Mouse (Mus musculus) kidney, adult 9 months (tissue): Measurements from ENCODE around the gene Tfap4.
"Not testable (repeated sequence)": the region's sequence is repeated elsewhere in the genome, so short reads cannot be mapped to it uniquely, and the experiment has no call there.

ENCODE experiments used
- DNase-seq: peaks from one replicate; pipeline ENCODE4 v3.0.0; 2022

Tfap4 gene

DNA sequence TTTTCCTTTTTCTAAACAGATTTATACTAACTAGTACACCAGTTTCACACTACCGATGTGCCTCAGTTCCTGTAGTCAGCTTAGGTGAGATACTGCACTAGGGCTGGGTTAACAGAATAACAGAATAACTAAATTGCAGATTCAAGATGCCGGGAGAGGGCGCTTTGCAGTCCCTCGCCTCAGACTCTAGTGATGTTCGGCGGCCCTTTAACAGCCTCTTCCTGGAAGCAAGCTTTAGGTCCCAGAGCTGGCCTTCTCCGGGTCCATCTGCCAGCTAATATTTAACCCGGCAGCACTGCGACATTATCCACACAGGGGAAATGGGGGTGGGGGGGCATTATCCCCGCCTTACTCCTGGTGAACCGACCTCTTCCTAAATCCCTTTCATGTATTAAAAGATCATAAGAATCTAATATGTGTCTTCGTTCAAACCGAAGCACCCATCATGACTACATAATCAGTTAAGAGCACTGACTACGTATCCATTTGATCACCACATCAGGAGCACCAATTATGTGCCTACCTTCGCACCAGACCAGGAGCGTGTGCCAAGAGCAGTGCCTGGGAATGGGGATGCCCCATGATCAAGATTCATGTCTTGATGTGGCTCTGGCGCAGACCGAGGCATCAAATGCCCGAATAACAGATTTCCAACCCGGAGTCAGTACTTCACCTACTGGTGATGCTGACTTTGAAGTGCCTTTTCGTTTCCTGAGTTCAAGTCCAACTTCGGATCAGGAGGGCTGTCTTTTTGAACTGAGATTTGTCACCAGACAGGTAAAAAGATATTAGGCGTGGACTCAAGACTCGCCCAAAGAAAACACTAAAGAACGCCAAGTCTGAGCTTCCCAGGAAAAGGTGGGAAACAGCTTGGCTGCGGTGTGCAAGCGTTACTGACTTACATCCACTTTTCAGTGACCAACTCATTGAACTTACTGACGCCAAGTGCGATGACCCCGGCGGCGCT lies 33.5 kb upstream of the Tfap4 start:
- DNase-seq: peak; percentile 89

DNA sequence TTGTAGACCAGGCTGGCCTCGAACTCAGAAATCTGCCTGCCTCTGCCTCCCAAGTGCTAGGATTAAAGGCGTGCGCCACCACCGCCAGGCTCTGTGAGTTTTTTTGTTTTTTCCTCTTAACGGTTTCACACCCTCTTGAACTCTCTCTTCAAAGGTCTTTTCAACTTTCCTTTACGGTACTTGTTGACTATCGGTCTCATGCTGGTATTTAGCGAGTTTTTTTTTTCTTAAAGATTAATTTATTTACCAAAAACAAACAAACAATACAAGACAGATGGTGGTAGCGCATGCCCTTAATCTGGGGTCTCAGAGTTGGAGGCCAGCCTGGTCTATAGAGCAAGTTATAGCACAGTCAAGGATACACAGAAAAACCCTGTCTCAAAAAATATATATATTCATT lies 30.6 kb upstream of the Tfap4 start:
- no peak for DNase-seq

DNA sequence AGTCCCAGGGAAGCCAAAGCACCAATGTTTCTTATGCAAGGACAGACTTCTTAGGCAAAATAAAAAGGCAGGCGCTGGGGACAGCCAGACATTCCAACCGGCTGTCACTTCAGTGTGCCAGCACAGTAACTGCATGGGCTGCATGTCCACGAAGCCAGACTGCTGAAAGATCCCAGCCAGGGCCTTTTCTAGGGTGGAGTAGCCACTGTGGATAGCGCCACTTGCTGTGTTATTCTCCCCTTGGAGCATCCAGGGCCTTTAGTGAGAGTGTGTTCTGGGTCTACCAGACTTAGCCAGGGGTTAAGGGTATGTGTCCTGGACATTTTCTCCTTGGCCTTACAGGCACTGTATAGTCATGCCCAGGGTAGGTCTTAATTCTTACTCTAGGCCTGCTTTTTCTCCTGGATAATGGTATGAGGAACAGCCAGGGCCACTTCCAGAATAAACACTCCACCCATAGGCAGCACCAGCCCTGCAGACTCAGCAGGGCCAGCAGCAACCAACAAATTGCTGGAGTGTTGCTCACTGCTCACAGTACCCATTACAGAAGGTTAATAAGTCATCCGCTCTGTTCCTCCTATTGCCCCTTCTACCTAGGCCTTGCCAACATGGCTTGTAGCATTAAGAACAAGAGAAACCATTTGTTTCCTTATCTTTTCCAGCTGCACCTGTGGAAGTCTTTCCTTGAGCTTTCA lies 28.0 kb upstream of the Tfap4 start:
- DNase-seq: peak; percentile 87

DNA sequence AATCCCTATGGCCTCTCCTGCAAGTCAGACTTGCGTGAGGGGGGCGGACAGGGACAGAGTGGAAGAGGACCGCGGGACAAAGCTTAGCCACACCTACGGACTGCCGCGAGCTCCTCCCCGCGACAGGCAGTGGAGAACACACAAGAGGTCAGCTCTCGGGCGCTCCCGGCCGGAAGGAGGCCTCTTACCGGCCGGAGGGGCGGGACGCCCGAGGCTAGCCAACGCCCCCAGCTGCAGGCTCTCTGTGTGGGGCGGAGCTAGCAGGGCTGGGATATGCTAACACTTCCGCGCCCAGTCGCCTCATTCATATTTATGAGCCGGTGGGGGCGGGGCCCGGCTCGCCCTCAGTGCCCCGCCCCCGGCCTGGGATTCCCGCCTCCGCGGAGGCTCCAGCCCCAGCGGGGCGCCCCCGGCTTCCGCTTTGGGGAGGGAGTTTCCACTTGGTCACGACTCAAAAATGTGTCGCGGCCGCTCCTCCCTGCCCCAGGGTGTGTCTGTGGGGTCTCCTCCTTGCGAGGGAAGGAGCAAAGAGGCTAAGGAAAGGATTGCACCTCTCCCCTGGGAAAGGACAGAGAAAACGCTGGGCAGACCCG lies 27.0 kb upstream of the Tfap4 start:
- peak; percentile 99 for DNase-seq

DNA sequence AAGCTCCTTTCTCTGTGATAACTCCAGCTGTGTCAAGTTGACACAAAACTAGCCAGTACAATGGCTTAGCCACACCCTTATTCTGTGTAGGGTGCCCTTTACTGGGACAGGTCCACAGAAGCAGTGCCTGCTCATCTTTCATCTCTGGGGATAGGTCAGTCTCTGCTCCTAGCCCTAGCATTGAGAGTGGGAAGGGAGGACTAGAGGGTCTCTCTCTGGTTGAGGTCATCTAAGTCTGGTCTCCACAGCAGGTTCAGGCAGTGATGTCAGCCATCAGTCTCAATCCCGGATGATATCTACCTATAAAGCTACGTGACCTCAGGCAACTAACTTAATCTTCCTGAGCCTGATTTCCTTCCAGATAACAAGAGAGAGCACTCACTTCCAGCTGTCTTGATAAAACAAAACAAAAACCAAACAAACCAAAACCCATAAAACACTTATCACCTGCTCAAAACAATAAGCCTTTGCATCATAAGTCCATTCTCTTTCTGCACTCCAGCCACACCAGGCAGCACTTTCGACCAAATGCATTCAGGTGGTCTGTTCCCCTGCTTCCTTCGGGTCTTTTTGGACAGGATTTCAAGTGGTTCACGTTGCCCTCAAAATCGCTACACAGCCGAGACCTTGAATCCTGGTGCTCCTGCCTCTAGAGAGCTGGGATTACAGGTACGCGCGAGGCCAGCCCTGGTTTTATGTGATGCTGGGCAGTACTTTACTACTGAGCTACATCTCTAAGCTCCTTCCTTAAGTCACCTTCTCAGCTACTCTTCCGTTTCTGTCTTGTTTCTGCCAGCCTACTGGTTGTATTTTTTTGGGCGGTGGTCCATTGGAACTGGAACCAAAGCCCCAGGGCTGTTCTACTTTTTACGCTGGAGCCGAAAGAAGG lies 26.2 kb upstream of the Tfap4 start:
- DNase-seq: no peak

DNA sequence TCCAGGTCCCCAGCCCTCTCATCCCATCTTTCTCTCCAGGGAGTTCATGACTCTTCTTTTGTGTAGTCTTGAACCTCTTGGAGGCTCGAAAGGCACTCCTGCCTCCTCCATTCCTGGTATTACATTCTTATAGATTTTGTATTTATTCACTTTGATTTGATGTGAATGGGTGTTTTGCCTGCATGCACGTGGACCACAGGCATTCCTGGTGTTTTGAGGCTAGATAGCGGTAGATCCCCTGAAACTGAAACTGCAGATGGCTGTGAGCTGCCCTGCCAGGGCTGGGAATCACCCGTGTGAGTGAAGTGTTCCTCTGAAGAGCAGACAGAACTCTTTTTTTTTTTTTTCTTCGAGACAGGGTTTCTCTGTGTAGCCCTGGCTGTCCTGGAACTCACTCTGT lies 24.8 kb upstream of the Tfap4 start:
- DNase-seq: no peak

DNA sequence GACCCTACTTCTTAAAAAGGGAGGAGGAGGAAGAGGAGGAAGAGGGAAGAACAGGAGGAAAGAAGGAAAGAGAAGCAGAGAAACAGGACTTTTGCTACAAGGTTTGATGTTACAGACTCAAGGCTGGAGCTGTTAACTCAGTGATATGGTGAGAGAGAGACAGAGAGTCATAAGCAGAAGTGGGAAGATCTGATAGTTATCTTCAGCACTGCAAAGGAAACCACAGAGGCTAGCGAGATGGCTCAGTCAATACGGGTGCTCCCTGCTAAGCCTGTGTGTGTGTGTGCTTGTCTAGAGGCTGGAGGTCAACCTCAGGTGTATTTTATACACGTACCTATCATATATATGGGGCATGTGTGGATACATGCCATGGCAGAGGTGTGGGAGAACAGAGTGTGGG lies 24.2 kb upstream of the Tfap4 start:
- no peak for DNase-seq

DNA sequence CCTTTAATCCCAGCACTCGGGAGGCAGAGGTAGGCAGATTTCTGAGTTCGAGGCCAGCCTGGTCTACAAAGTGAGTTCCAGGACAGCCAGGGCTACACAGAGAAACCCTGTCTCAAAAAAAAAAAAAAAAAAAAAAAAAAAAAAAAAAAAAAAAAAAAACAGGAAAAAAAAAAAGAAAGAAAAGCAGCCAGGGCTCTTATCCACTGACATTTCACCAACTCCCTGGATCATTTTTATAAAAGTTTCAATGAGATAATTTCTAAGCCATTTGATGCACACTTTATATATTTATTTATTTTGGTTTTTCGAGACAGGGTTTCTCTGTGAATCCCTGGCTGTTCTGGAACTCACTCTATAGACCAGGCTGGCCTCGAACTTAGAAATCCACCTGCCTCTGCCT lies 21.5 kb upstream of the Tfap4 start:
- not testable (repeated sequence) for DNase-seq

DNA sequence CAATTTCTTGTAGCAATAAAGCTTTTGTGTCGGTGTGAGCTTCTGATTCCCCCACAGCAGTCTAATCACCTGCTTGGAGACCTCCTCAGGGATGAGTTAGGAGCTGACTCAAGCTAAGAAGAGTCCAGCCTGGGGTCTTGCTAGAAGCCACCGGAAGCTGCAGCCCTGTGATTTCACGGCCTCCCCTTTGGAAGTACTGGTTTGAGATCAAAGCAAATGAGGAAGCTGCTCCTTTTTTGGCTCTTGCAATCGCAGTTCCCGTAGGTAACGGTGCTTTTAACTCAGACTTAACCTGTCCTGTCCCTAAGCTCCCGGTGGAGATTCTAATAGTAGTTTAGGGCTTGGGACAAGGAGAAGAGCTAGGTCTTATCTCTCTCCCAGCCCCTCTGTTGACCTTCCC lies 19.0 kb upstream of the Tfap4 start:
- DNase-seq: no peak

DNA sequence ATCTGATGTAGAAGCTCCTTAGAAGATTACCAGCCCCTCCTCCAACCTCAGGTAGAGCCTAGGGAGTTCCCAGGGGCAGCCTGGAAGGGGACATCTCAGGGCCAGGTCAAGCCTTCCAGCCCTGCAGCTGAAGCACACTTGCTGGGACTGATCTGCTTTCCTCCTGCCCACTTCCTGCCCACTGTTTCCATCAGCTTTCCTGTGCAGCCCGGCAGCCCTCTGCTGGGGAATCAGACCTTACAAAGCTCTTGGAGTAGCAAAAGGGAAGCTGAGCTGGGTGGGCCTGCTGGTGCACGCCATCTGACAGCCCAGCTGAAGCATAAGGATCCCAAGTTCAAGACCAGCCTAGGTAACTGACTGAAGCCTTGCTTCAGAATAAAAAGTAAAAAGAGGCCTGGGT lies 17.2 kb upstream of the Tfap4 start:
- DNase-seq: no peak

DNA sequence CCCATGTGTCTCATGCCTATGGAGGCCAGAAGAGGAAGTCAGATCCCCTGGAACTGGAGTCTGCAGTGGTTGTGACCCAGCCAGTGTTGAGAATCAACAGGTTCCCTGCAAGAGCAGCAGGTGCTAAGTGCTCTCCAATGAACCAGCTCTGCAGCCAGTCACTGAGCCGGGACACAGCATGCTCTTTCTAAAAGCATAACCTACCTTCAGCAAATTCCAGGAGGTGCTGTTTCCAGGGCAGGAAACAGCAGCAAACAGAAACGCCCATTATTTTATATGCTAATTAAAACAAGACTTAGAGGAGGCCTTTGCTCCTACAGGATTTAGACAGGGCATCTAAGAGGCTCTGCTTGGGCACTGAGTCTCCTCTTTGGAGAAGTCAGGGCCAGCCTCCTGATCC lies 16.4 kb upstream of the Tfap4 start:
- no peak for DNase-seq

DNA sequence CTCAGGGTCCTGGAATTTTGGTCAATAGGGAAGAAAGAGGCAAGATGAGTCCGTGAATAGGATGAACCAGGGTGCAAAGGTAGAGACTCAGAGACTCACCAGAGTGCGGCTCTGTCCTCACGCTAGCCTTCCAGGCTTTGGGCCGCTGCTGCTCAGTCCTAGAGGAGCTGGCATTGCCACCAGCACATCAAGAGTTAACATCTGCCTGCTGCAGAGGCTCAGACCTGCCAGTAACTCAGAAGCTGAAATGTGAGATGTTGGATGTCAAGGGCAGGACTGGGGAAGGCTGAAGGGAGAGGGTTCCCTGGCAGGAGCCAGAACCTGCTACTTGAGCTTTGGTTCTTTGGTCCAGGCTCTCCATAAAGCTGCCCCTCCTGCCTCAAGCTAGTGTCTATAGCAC lies 11.1 kb upstream of the Tfap4 start:
- DNase-seq: no peak

DNA sequence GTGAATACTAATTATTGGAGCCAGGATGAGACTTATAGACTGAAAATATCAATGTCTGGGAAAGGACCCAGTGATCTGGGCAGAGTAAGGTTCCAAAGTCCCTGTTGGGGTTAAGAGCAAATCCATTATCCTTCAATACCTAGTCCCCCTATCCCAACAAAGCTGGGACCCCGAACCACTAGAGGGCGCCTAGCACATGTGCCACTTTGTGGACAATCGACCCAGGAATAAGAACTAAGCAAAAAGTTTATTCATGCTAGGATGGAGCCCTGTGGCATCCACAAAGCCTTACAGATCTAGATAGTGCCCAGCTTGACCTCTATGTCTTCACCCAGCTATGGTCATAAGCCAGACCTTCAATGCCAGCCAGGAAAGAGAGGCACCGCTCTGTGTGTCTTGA lies 8.3 kb upstream of the Tfap4 start:
- DNase-seq: peak; percentile 89

DNA sequence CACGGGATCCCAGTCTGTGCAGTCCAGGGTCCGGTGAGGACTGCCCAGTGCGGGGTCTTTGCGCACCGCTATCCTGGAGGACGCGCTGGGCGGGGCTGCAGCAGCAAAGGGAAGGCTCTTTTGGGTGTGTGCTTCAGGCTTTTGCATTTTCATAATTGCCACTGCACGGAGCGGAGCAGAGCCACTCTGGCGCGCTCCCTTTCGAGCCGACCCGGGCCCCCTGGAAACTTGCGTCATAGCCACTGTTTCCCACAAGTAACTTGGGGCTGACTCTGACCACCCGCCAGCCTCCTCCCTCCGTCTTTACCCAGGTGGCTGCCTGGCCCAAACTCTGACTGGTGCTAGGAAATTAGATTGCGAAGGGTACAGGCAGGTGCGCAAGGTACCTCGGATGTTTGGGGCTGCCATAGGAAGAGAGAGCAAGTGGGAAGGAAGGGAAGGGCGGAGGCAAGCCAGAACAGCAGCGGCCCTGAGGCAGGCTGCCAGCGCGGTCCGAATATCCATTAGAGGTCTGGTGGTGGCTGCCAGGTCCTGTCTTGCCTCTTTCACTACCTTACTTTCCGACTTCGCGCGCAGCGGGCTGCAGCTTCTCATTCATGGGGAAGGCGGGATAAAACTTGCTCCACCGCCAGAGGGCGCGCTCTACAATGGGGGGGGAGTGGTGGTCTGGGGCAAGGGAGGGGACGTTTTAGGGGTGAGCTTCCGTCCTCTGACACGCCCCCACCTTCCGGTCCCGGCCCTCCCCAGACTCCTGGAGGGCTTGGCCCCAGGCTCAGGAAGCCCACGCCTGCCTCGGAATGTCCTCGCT lies 695 bp upstream of the Tfap4 start:
- peak; percentile 81 for DNase-seq

DNA sequence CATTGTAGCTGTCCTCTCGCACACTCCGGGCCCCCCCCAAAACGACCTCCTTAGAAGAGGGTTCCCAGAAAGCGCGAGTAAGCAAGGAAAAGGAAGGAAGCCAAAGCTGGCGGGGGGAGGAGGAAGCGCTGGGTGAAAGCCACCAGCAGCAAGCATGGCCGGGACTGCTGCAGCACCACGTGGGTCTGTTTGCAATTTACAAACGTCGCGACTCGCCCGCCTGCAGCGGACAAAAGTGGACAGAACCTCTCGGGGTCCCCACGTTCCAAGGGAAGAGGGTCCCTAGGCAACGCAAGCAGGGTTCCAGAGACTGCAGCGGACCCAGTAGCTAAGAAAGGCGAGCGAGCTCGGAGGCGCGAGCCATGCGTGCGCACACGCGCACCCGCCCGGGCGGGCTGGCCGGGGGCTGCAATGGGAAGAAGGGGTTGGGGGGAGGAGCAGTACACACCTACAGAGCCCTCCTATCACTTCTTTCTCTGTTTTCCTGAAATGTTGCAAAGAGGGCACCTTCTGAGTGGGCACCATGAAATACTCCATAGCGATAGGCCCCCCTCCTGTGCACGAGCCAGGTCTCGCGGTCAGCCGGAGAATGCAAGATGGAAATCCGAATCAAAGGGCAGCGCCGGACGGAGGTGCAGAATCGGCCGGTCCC lies 548 bp downstream of the Tfap4 start:
- DNase-seq: peak; percentile 76

DNA sequence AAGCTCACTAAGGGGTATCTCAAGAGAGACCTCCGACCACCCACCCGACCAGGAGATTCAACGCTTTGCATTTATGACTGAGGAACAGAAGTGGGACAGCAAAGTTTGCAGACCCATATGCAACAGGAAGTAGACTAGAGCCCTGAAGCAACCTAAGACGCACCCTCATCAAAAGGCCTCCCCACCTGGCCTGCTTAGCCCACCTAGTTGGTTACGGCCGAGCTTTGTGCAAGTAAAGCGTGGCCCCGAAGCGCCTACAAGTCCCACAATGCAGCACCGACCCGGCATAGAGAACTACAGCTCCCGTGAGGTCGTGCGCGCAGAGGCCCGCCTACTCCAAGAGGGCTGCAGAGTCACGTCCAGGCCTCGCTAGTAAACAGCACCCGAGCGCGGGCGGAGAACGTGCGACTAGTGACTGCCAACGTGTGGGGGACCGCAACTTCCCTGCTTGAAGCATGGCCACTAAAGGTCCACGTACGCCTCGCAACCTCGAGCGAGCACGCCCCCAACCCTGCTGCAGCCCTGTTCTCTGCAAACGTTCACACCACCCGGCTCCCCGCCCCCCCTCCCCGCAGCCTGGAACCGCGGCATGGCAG lies 1.2 kb downstream of the Tfap4 start:
- DNase-seq: peak; percentile 95

DNA sequence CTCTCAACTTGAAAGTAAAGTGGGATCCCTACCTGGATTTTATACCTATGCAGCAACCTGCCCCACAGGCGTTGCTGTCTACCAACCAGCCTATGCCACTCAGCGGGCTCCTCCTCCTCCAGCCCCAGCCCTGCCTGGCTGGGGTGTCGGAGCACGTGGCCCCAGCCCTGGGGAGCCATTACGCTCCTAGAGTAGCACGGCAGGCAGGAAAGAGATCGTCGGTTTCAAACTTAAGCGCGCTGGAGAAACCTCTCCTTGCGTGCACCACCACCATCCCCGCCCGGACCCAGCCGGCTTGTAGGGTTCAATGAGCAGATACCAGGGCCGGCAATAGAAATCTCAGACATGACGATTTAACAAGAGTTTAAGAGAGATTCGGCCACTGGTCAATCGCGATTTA lies 1.7 kb downstream of the Tfap4 start:
- DNase-seq: peak; percentile 87

DNA sequence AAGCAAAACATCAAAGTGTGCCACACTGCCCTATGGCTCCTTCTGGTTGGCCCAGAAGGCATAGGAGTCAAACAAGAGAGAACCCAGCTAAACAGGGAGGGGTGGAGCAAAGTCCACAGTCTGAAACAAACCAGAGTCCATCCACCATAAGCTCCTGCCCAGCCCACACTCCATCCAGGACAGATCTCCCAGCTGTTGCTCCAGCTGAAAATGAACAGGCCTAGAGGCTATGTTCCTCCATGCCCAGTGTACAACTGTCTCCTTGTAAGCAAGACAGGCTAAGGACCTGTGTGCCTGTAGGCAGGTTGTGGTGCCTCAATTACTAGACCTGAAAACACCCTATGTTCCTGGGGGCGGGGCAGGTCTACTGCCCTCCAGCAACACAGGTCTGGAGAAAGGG lies 2.6 kb downstream of the Tfap4 start:
- DNase-seq: peak; percentile 80

DNA sequence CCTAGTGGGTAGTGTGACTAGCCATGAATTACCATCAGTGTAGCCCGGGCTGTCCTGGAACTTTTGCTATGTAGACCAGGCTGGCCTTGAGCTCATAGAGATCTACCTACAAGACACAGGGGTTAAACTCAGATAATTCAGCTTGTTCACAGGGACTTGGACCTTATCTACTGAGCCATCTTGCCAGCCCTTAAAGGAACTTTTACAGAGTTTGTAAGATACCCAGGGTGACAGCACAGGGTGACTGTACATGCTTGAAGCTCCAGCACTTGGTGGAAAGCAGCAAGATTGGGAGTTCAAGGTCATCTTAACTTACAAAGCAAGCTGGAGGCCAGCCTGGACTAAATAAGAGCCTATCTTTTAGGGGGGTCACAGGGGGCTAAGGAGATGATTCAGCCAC lies 4.1 kb downstream of the Tfap4 start:
- DNase-seq: no peak

DNA sequence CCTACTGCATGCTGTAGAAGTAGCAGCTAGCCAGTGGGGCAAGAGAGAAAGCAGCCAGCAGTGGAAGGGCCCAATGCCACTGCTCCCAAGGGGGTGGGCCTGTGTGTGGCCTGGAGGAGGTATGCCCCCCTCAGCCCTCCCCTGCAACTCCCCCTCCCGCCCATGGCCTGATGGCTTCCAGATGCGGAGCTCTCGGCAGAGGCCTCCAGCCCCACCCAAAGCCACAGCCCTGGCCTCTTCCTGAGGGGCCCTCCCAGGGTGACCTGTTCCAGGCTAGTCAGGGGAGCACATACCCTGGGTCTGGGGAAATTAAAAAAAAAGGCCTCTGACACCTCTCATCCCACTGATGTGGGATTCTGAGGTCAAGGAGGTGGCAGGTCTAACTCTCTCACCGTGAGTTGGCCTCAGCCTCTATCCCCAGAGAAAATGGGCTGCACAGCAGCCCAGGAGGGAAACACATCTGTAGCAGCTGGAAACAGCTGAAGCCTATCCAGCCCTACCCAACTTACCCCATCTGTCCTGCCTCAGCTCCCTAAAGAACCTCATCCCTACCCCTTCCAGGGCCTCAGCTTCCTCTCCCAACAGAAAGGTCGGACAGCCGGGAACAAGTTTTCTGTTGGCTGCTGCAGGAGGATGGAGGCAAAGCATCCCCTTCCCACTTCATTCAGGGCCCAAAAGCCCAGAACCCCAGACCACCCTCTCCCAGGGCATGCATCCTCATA lies 6.7 kb downstream of the Tfap4 start:
- DNase-seq: no peak
